Mouse (Mus musculus): ENCODE data around the gene Olfr878.

Olfr878 gene

DNA sequence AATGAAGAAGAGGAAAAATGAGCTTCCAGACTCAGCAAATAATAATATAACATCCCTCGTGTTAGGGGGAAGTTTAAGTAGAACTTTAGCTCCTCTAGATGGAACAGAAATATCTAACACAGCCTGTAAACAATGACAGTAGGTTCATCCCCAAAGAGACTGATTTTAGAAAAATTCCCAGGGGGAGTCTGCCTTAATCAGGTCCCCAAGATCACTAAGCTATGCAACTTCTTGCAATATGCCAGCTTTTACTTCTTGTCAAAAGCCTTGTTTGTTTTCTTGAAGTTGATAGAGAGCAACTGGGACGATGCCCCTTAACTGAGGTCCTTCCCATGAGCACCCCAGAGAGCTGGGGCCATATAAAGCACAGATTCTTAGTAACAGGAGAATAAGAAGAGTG lies at the start of gene Olfr878:
TSS of gene Olfr878 (plus strand) at position 301 of the 400 bp plus-strand sequence.
- DNase-seq: no peak

GRCm38 (mm10) chr9:37870246-37870645 lies 47.4 kb upstream of the Olfr878 start:
- DNase-seq: no peak

- DNase-seq: no peak
Measured at GRCm38 (mm10) chr9:37871097-37871496, 46.5 kb upstream of the Olfr878 start.

DNA sequence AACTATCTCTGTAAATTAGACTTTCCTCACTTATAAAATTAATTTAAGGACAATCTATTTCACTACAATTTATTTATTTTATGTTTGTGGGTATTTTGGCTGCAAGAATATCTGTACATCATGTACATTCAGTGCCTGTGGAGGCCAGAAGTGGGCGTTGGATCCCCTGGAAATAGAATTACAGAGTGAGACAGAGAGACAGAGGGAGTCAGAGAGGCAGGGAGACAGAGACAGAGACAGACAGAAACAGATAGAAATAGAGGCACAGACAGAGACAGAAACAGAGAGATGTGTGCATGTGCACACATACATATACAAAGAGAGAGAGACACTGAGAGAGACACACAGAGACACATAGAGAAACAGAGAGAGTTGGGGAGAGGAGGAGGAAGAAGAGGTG lies 46.1 kb upstream of the Olfr878 start:
- no peak for DNase-seq

DNA sequence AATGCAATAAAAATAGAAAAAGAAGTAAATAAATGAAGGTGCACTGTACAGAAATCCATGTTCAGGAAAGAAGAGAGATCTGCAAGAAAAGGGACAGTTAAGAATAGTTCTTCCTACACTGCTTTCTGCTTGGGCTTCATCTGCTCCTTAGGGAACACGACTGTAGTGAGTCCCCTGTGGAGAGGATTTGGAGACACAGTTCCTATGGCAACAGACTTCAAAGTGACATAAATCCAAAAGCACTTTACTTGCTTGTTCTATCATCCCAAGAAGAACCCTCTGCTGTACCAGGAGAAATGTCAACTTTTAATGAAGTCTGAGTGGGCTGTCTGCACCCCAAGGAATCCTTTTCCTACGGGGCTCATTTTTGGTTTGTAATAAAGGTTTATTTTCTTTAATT lies 26.7 kb upstream of the Olfr878 start:
- DNase-seq: no peak

- no peak for DNase-seq
Measured at GRCm38 (mm10) chr9:37896661-37897060, 21.0 kb upstream of the Olfr878 start, which contains the start of gene Olfr145. TSS of gene Olfr145 (plus strand) at chr9:37896724.

- DNase-seq: no peak
Measured at GRCm38 (mm10) chr9:37905555-37905954, 12.1 kb upstream of the Olfr878 start.

- no peak for DNase-seq
Measured at GRCm38 (mm10) chr9:37918018-37918417, 378 bp downstream of the Olfr878 start.

DNA sequence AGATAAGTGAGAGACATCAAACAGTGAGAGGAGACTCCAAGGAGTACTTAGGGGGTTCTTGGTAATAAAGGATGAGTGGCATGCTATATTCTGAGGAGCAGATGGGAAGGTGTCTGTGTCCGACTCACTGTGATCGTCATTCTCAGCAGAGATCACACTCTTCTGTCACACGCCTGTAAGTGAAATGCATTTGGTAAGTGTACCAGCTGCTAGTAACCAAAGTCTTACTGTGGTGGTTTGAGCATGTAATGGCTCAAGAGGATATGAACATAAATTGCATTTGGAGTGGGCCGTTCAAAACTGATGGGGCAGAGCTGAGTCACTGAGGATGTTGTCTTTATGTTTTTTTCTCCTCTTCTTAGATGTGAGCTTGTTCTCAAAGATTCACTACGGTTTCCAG lies 6.6 kb downstream of the Olfr878 start:
- DNase-seq: no peak

DNA sequence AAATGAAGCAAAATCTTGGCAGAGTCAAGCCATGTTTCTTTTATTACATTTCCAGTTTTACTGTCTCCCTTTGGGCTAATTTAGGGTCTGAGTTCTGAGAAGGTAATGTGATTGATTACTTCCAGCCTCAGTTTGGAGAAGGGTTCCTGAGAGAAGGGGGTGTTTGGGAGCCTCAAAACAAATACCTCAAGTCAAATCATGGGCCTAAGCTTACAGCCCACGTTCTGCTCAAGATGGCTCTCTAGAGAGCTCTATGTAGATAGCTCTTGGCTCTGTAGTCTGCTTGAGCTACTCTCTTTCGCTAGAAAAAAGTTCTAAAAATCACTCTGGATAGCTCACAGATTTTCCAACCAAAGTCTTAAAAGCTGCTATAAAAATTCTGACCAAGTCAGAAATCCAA lies 7.8 kb downstream of the Olfr878 start:
- no peak for DNase-seq

GRCm38 (mm10) chr9:37926019-37927013 lies 8.7 kb downstream of the Olfr878 start:
- no peak for DNase-seq

DNA sequence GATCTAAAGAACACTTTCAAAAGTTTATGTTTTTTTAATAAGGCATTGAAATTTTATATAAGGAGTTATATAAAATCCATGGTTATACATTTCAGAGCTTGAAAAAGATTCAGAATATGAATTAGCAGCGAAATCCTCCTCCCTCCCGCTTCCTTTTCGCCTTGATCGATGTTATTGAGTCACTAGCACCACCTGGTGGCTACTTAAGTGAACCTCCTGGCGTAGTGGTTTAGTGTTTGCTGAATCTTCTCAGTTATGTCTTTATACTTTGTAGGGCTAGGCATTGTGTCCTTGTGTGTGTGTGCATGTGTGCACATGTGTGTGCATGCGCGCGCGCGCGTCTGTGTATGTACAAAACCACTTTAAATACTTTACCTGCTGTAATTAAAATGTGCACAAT lies 14.9 kb downstream of the Olfr878 start:
- peak in 1 of 2 experiments; percentile 4 for DNase-seq

- no peak for DNase-seq
Measured at GRCm38 (mm10) chr9:37934146-37934545, 16.5 kb downstream of the Olfr878 start.

DNA sequence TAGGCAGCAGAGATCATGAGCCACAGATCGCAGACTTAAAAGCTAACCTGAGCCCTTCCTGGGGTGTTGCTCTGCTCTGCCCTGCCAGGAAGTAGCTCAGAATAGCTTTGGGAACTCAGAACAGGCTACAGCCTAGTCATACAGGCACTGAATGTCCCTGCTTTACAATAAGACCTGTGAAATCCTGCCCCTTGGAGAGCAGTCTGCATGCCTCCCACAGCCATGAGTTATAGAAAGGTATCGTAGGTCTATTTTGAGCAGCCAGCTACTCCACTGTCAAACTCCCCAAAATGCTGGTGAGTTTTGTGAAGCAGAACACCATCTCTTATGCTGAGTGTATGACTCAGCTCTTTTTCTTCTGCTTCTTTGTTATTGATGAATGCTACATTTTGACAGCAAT lies 23.5 kb downstream of the Olfr878 start:
- no peak for DNase-seq

Data from spleen, adult 18-20 months (tissue).